Mouse (Mus musculus) limb, embryonic 11.5 days (tissue): ENCODE data around the gene Vegfb. TPM values are rescaled to one million over a fixed set of nuclear protein-coding genes. Genes with fewer than 3 reads are reported as not detected.
A peak's percentile ranks its signal among the peaks of the same experiment; 100 is the strongest.

Source experiments
- ATAC-seq: fragments of 200-750 bp; cut with Nextera tagmentation; 2 replicates; pipeline ENCODE4 v1.8.0; 2017; ENCODE audit warnings: low read depth; ENCODE audit not compliant: insufficient number of reproducible peaks, low FRiP score, low TSS enrichment
- DNase-seq: peaks from one replicate; pipeline ENCODE4 v3.0.0-alpha.2; 2015; ENCODE audit warnings: low spot score
- H3K27ac ChIP-seq: fragments of 300-500 bp; sonication (generic); replicated peaks from 2 replicates; pipeline ENCODE4 v1.5.1; 2014; ENCODE audit warnings: low read depth, mild to moderate bottlenecking, low read length
- H3K27me3 ChIP-seq: fragments of 300-500 bp; sonication (generic); 2 replicates; pipeline ENCODE4 v1.6.1; 2014; ENCODE audit warnings: mild to moderate bottlenecking, low read length, mixed read lengths; ENCODE audit not compliant: control insufficient read depth, insufficient read depth
- H3K36me3 ChIP-seq: fragments of 300-500 bp; sonication (generic); 2 replicates; pipeline ENCODE4 v1.6.1; 2014; ENCODE audit warnings: mild to moderate bottlenecking, low read length, moderate library complexity, mixed read lengths; ENCODE audit not compliant: control insufficient read depth, insufficient read depth
- H3K4me1 ChIP-seq: fragments of 300-500 bp; sonication (generic); 2 replicates; pipeline ENCODE4 v1.6.1; 2014; ENCODE audit warnings: low read length, mixed read lengths; ENCODE audit not compliant: control insufficient read depth, insufficient read depth
- H3K4me2 ChIP-seq: fragments of 300-500 bp; sonication (generic); 2 replicates; pipeline ENCODE4 v1.6.1; 2014; ENCODE audit warnings: low read depth, mild to moderate bottlenecking, moderate library complexity; ENCODE audit not compliant: severe bottlenecking
- H3K4me3 ChIP-seq: fragments of 300-500 bp; sonication (generic); 2 replicates; pipeline ENCODE4 v1.5.1; 2014; ENCODE audit warnings: low read depth, low read length
- H3K9ac ChIP-seq: fragments of 300-500 bp; sonication (generic); 2 replicates; pipeline ENCODE4 v1.6.1; 2014; ENCODE audit warnings: mild to moderate bottlenecking, low read length
- H3K9me3 ChIP-seq: fragments of 300-500 bp; sonication (generic); 2 replicates; pipeline ENCODE4 v1.6.1; 2016; ENCODE audit warnings: low read length; ENCODE audit not compliant: control insufficient read depth
- WGBS: fragments of 180-500 bp; shearing (Covaris S2); extraction: QIAGEN DNeasy Blood & Tissue Kit; methylation state at CpG from one replicate; pipeline ENCODE4 v1.1.7; 2014; 5-methylcytosine and 5-hydroxymethylcytosine counted together
- polyA plus RNA-seq: library from polyadenylated mRNA; unstranded; fragments of >200 nt; fragmentation: Nextera tagmentation; extraction: Ambion mirVana; gene quantifications from 2 replicates; pipeline ENCODE4 v1.2.1, GENCODE M21; 2014

Gene Vegfb
- polyA plus RNA-seq, 1 experiment from 2014 or later, result 37.1 TPM

DNA sequence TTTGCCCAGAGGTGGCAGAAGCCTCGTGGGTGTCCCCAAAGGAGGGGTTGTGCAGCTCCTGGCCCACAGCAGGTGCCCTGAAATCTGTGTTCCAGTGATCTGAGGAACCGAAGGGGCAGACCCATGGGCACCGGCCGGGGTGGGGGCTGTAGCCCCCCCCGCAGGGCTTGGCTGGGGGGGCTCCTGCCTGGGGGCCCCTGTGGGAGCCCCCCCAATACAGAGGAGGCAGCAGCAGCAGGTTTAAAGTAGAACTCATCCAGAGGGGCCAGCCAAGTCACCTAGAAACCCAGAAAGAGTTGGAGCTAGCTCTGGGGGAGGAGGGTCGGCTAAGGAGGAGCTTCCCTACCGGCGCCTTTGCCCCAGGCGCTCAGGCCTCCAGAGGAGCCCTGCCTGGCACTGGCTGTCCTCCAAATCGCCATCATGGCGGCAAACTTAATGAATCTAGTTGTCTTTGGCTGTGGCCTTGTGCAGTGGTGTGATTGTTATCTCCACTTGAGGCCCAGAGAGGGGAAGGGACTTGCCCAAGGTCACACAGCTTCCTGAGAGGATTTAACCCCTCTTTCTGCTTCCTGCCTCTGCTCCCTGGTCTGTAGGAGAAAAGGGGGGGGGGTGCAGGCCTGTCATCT lies 16.9 kb downstream of the Vegfb start:
- peaks cover 27% of the 10 kb centered on the region for H3K4me1 ChIP-seq
- H3K9me3 ChIP-seq, result no peaks in the 10 kb centered on the region
- H3K4me3 ChIP-seq, result peak overlapping the region; percentile 58
- H3K27ac ChIP-seq, result 0 out of 2 replicates have a peak overlapping the region, but pooled peaks have one; percentile 8
- peaks cover 2% of the 10 kb centered on the region; the same call in 1 of the 2 replicates for H3K36me3 ChIP-seq
- no peak for DNase-seq
- no peak for ATAC-seq
- 23% methylated on average over 11 of the region's 11 CpGs for WGBS
- peak overlapping the region; percentile 69 for H3K4me2 ChIP-seq
- no peaks in the 10 kb centered on the region; the same call in 1 of the 2 replicates for H3K27me3 ChIP-seq
- no peak overlapping the region for H3K9ac ChIP-seq

DNA sequence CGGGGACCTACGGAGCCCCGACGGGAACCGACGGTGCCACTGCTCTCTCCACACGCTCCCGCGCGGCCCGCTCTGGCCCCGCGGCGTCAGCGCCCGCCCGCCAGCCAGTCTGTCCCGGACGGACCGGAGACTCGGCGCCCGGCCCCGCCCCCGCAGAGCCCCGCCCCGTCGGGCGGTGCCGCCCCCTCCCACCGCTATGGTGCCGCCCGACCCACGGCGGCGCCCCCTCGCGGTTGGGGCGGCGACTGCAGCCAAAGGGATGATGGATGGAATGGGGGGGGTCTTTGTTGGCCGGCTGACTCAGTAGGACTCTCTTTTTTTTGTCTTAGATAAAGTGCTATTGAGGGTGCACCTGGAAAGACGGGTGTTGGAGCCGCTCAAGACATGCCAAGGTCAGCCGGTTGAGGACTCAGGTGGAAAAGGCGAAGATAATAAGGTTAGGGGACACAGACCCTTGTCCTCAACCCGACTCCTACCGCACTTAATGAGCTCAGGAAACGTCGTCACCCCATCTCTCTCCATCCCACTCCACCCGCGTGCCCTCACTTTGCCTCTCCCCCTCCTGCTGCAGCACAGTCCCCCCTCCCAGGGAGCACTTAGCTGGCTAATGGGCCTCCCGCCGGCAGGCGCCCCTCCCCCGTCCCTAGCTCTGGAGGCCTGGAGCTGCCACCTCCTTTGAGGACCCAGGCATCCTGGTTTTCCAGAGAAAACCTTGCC lies 17.6 kb downstream of the Vegfb start:
- H3K4me2 ChIP-seq, result peak overlapping the region; percentile 69
- no peak overlapping the region for H3K27ac ChIP-seq
- H3K4me3 ChIP-seq, result peak overlapping the region; percentile 58
- 0% methylated on average over 55 of the region's 55 CpGs for WGBS
- ATAC-seq (peak; percentile 58; the same call in 1 of the 2 replicates), DNase-seq (peak; percentile 80)
- H3K4me1 ChIP-seq, result peaks cover 27% of the 10 kb centered on the region
- H3K36me3 ChIP-seq, result peaks cover 2% of the 10 kb centered on the region; the same call in 1 of the 2 replicates
- H3K27me3 ChIP-seq, result no peaks in the 10 kb centered on the region; the same call in 1 of the 2 replicates
- H3K9me3 ChIP-seq, result no peaks in the 10 kb centered on the region
- H3K9ac ChIP-seq, result peak overlapping the region; percentile 73

DNA sequence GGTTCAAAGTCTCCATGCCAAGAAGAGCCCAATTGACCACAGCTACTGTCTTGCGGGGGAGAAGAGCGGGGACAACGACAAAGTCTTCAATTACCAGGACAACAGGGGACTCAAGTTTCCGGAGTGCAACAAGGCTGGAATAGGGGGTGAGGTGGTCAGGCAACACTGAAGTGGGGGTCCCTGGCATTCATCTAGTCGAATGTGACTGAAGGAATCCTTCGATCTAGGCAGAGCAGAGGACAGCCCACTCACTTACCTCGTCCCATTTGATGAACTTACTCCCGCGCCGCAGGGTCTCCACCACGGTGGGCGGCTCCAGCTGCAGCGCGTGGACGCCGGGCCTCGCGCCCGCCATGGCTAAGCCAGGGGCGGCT lies 18.2 kb downstream of the Vegfb start:
- 0 out of 2 replicates have a peak, but pooled peaks have one; percentile 5 for ATAC-seq
- DNase-seq, result no peak
- H3K27ac ChIP-seq, result no peak overlapping the region

DNA sequence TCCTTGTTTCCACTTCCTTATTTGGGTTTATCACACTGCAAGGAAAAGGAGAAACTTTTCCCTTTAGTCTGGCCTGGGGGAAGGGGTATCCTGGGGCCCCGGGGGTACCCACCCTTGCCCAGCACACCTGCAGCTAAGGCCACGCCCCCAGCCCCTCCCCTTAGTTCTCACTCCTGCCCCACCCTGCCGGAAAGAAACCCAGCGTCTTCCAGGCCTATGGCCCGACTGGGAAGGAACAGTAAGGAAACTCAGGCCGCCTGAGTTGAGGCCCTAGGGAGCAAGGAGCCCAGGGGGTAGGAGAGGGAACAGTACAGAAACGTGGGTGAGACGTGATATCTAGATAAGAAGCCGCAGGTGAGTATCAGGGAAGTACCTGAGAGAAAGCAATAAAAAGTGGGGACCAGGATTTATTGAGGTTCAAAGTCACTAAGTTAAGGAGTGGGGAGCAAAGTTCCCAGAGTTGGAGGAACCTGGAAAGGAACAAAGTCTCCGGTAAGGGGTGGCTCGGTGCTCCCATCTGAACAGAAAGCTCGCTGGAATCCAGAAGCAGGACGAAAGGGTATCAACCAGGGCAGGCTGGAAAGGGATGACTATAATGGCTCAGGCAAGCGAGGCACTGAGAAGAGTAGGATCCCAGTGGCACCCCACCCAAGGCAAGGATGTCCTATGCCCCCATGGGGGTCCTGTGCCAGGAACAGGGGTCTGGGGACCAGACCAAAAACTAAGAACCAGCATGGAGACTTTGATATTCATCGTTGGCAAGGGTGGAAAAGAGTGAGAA lies 18.8 kb downstream of the Vegfb start:
- no peak overlapping the region for H3K27ac ChIP-seq

More for the DNA sequence above, 18.2 kb downstream of the Vegfb start:
- Histone ChIP-seq H3K27me3 (no peaks in the 10 kb centered on the region; the same call in 1 of the 2 replicates), H3K9me3 (no peaks in the 10 kb centered on the region), H3K4me3 (peak overlapping the region; percentile 58), H3K9ac (peak overlapping the region; percentile 73), H3K4me2 (peak overlapping the region; percentile 69), H3K4me1 (peaks cover 27% of the 10 kb centered on the region), H3K36me3 (peaks cover 2% of the 10 kb centered on the region; the same call in 1 of the 2 replicates)
- 1% methylated on average over 20 of the region's 20 CpGs for WGBS

DNA sequence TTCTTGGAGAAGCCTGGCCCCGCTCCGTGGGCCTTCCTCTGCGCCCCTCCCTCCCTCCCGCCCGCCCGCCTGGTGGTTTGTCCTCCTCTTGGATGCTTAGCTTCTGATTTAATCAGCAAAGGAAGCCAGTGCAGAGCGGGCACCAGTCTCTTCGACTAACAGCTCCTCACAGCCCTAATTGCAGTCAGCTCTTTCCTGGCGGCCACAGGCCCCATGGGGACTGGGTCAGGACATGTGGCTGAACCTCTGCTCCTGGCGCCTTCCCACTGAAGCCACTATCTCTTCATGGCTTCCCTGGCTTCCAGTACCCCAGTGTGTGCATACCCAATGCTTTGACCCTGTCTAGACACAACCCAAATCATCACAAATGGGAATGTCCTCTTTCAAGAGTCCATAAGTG lies 31.0 kb downstream of the Vegfb start:
- peaks cover 9% of the 10 kb centered on the region; the same call in 1 of the 2 replicates for H3K4me1 ChIP-seq
- DNase-seq, result no peak
- no peak overlapping the region for H3K27ac ChIP-seq
- no peak overlapping the region for H3K4me2 ChIP-seq
- H3K9me3 ChIP-seq, result no peaks in the 10 kb centered on the region
- H3K27me3 ChIP-seq, result no peaks in the 10 kb centered on the region
- H3K36me3 ChIP-seq, result peaks cover 5% of the 10 kb centered on the region; the same call in 1 of the 2 replicates
- no peak for ATAC-seq
- no peak overlapping the region for H3K4me3 ChIP-seq
- H3K9ac ChIP-seq, result no peak overlapping the region
- WGBS, result 85% methylated on average over 10 of the region's 10 CpGs

More for the DNA sequence above, 18.8 kb downstream of the Vegfb start:
- Histone ChIP-seq H3K4me1 (peaks cover 27% of the 10 kb centered on the region), H3K9me3 (no peaks in the 10 kb centered on the region), H3K9ac (peak overlapping the region; percentile 73), H3K27me3 (no peaks in the 10 kb centered on the region; the same call in 1 of the 2 replicates), H3K4me3 (peak overlapping the region; percentile 58), H3K36me3 (peaks cover 2% of the 10 kb centered on the region; the same call in 1 of the 2 replicates), H3K4me2 (peak overlapping the region; percentile 69)
- ATAC-seq (no peak), DNase-seq (no peak)
- WGBS, result 11% methylated on average over 15 of the region's 15 CpGs

DNA sequence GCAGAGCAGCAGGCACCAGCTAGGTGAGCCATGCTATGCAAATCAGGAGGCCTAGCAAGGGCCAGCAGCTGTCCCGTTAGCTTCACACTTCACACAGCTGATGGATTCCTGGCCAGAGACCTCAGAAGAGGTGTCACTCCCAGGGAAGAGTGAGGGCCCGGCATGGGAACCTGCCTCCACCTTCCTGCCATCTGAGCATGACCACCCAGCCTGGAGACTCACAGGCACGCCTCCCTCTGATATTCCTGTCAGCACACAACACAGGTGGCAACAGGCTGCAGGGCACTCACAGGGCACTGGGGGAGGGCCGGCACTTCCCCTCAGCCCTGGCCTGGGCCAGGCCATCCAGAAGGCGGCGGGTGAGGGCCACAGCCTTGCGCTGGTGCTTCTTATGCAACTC lies 32.0 kb downstream of the Vegfb start:
- Histone ChIP-seq H3K4me3 (no peak overlapping the region), H3K4me1 (peaks cover 9% of the 10 kb centered on the region; the same call in 1 of the 2 replicates), H3K27me3 (no peaks in the 10 kb centered on the region), H3K9ac (no peak overlapping the region), H3K4me2 (no peak overlapping the region), H3K36me3 (peaks cover 5% of the 10 kb centered on the region; the same call in 1 of the 2 replicates), H3K27ac (no peak overlapping the region), H3K9me3 (no peaks in the 10 kb centered on the region)
- 67% methylated on average over 7 of the region's 7 CpGs for WGBS
- ATAC-seq, result no peak
- DNase-seq, result no peak

DNA sequence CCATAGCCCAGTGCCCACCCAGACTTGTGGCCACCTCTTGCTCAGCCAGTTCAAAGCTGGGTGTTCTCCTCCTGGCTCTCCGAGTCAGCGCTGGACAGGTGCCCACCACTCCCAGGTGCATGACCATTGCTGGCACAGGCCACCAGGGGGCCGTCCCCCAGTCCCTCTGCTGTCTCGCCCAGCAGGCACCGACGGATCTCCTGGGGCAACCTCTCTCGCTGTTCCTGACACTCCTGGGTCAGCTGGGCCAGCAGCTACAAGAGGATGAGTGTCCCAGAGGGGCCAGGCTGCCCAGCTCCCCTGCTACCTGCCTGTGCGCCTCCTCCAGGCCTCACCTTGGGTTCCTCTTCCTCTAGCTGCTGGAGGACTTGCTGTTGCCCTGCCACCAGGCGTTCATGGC lies 33.4 kb downstream of the Vegfb start:
- Histone ChIP-seq H3K9me3 (no peaks in the 10 kb centered on the region), H3K27ac (no peak overlapping the region), H3K4me1 (peaks cover 9% of the 10 kb centered on the region; the same call in 1 of the 2 replicates), H3K4me2 (0 out of 2 replicates have a peak overlapping the region, but pooled peaks have one; percentile 2), H3K9ac (no peak overlapping the region), H3K27me3 (no peaks in the 10 kb centered on the region), H3K4me3 (no peak overlapping the region), H3K36me3 (peaks cover 5% of the 10 kb centered on the region; the same call in 1 of the 2 replicates)
- WGBS, result 55% methylated on average over 9 of the region's 9 CpGs
- ATAC-seq (no peak), DNase-seq (peak; percentile 39)

DNA sequence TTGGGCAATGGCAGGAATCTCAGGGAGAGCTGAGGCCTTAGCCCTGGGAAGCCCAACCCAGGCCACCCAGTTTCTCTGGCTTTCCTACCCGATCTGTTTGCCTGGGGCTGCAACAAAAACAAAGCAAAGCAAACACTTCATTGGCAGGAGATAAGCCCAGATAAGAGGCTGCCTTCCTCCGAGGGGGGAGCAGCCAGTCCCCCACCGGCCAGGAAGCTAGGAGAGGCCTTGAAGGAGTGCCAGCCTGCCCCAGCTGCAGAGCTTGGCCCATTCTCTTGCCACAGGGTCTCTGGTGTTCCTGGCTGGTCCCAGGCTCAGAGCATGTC lies 34.8 kb downstream of the Vegfb start:
- peaks cover 5% of the 10 kb centered on the region; the same call in 1 of the 2 replicates for H3K36me3 ChIP-seq
- DNase-seq (no peak), ATAC-seq (no peak)
- no peak overlapping the region; the same call in 1 of the 2 replicates for H3K27ac ChIP-seq
- peaks cover 9% of the 10 kb centered on the region; the same call in 1 of the 2 replicates for H3K4me1 ChIP-seq
- H3K4me3 ChIP-seq, result peak overlapping the region; percentile 63; the same call in 1 of the 2 replicates
- peak overlapping the region; percentile 79 for H3K4me2 ChIP-seq
- no peak overlapping the region; the same call in 1 of the 2 replicates for H3K9ac ChIP-seq
- H3K27me3 ChIP-seq, result no peaks in the 10 kb centered on the region
- H3K9me3 ChIP-seq, result no peaks in the 10 kb centered on the region
- WGBS, result 11% methylated on average over 3 of the region's 3 CpGs
